Mouse (Mus musculus) frontal cortex, postnatal 36 days (tissue): ENCODE data around the gene Ppdpf.

Experiments used
- DNase-seq, 2 experiments: peaks; one replicate each; pipeline ENCODE4 v3.0.0; 2022; ENCODE audit warnings: low spot score in 2 of 2

Gene Ppdpf

DNA sequence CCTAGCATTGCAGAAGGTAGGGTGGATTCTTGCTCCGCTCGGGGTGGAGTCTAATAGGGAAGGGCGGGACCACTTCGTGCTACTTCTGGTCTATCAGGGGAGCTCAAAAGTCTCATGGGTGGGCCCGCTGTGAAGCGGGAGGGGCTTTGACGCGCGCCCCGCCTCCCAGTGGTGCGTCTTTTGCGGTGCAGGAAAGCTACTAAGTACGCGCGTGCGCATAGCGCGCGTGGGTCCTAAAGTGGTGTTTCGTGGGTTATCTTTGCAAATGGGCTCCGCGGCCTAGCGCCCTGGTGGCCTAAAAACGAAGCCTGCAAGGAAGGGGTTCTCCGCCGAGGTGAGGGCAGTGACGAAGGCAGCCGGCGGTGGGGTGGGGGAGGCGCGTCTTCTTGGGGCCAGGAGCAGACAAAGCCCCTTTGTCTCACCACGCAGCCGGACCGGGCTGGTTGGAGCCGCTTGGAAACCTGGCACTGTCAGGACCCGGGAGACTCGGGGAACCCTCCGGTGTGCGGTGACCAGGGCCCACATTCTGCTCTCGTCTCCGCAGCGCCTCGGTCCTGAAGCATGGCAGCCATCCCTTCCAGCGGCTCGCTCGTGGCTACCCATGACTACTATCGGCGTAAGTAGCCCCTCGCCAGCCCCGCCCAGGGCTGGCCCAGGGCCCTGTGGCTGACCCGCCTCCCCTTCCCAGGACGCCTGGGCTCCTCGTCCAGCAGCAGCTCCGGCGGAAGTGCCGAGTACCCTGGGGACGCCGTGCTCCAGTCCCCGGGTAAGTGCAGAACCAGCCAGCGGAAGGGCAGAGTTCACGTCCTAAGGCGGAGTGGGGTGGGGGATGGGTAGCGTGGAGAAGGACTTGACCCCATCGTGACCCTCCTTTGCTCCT lies at the start of gene Ppdpf:
Gene Ppdpf, plus strand, starts transcription at position 127 of the 880 bp plus-strand sequence.
- peak; percentile 94 to 95 for DNase-seq

DNA sequence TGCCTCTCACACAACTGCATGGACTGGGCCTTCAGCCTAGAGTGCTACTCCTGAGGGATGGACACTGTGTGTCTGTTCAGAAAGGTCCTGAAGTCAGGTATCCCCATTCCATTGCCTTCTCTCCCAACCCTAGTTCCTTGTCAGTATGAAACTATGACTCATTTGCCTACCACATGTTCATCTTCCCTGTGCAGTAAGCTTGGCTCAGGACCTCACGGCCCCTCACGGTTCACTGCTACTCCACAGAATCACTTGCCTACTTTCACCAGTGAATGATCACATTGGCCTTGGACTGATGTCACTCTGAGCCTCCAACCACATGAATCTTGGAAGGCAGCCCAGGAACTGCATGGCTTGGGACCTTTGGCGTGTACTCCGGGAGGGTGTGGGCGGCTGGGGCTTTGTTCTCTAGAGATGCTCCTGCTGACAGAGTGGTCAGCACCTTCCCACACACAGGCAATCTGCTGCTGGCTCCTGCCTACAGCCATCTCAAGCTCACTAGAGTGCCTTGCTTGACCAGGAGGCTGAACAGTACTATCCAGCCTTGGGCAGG lies 47.3 kb upstream of the Ppdpf start:
- no peak for DNase-seq

- DNase-seq: peak in 1 of 2 experiments; percentile 80
Observed at GRCm38 (mm10) chr2:181142703-181143135, 44.3 kb upstream of the Ppdpf start.

DNA sequence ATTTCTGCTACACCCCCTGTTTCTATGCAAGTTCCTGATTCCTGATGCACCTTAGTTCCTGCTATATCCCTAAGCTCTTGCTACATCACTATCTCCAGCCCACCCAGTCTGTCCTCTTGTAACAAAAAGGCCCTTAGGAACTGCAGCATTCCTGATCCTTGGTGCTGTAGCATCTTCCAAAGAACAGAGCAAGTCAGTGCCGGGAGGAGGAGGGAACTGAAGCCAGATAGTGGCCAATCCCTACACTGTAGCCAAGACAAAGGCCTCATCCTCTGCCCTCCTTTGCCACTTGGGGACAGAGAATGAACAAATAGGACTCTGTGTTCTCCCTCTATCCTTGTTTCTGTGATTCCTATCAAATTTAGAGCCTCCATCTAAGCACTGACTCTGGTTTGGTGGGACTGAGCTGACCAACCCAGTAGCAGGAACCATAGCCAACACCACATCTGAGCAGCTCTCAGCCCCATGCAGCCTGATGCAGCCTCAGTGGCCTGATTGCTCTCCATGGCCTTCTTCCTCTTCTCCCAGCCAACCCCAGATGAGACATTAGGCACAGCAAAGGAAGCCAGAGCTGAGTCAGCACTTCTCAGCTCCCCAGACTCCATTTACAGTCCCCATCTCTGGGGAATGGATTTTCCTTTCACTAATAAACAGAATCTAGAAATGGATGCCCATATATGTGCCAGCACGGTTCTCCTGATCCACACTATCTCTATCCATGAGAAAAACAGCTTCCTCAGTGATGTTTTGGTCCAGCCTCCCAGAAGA lies 43.4 kb upstream of the Ppdpf start:
- DNase-seq: no peak

GRCm38 (mm10) chr2:181144675-181145074 lies 42.4 kb upstream of the Ppdpf start:
- peak in 1 of 2 experiments; percentile 13 for DNase-seq

- DNase-seq: peak in 1 of 2 experiments; percentile 10
Observed at GRCm38 (mm10) chr2:181146976-181147545, 40.0 kb upstream of the Ppdpf start.

DNA sequence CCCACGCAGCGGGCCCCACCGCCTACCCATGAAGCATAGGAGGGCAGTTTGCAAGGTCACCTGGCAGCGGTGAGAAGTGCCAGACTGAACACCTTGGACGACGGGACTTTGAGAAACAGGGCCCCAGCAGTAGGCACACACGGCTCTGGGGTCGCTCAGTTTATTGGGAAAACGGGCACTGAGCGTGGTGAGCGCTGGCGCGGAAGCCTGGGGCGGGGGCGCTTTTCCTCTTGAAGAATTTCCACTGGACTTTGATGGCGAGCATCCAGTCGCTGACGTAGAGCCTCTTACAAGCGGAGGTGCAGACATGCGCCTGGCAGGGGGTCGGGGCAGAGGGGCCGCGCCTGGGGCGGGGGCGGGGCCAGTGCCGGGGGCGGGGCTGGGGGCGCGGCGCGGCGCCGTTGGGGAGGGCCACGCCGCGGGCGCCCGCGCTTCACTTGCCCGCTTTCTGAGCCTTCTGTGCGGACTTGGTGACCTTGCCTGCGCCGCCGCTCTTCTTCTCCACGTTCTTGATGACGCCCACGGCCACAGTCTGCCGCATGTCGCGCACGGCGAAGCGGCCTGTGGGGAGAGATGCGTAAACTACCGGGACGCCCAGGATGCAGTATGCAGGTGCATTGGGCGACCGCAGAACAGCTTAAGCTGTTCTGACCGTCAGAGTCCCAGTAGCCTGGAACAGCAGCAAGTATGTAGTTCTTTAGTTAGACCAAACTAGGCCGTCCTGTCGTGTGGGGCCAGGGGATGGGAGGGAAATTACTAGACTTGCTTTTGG lies 39.3 kb upstream of the Ppdpf start:
- DNase-seq: peak in 1 of 2 experiments; percentile 34

DNA sequence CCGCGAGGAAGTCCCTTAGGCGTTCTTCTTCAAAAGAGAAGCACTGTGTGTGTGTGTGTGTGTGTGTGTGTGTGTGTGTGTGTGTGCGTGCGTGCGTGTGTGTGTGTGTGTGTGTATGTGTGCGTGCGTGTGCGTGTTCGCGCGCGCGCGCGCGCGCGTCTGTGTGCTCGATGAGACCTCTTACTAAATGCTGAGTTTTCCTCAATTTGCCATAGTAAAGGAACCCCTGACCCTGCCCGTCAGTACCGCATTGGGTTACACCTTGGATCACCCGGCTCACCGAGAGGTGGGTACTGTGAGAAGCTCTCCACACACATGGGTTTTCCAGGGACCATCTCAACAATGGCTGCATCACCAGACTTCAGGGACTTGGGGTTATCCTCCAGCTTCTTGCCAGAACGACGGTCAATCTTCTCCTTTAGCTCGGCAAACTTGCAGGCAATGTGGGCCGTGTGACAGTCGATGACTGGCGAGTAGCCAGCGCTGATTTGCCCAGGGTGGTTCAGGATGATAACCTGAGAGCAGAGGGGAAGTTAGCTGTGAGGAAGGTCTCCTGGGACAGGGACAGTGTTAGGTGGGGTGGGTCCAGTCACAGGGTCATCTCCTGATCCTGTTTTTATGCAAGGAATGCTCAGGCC lies 38.6 kb upstream of the Ppdpf start:
- DNase-seq: peak in 1 of 2 experiments; percentile 19

DNA sequence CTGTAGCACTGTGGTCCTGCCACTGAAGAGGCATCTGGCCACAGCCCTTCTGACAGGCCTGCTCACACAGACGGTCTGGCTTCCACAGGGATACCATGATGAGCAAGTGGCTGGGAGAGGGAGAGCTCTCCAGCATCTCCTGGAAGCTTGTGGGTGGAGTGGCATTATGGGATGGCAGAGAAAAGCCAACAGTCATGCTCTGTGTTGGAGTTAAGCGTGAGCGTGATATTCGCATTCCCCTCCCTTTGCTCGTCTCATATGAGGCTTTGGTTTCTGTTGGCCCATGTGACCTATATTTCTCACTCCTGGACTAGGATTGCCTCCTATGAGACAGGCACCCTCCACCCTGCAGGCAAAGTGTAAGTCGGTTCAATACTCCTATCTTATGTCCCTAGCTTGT lies 36.8 kb upstream of the Ppdpf start:
- peak in 1 of 2 experiments; percentile 70 for DNase-seq

DNA sequence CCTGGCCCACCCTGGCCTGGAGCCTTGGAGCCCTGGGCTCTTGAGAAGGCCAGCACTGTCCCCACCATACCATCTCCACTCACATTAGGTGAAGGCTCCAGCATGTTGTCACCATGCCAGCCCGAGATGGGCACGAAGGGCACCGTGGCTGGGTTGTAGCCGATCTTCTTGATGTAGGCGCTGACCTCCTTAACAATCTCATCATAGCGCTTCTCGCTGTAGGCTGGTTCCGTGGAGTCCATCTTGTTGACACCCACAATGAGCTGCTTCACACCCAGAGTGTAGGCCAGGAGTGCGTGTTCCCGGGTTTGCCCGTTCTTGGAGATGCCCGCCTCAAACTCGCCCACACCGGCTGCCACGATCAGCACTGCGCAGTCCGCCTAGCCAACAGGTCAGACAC lies 34.3 kb upstream of the Ppdpf start:
- peak in 1 of 2 experiments; percentile 38 for DNase-seq

DNA sequence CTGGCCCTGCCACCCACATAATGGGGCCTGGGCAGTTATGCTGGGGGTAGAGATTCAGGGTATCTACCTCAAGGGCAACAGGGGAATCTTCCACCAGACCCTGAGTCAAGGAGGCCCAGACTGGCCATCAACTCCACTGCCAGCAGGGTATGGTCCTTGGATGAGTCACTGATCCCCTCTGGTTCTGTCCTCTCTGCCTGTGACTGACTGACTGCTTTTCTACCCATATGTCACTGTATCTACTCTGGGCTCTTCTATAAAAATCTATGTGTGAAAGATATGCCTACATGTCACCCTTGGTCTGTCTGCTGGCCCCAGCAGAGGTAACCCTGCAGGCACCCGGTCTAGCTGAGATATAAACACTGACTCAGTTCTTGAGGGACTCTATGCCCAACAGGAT lies 33.9 kb upstream of the Ppdpf start:
- peak in 1 of 2 experiments; percentile 10 for DNase-seq

DNA sequence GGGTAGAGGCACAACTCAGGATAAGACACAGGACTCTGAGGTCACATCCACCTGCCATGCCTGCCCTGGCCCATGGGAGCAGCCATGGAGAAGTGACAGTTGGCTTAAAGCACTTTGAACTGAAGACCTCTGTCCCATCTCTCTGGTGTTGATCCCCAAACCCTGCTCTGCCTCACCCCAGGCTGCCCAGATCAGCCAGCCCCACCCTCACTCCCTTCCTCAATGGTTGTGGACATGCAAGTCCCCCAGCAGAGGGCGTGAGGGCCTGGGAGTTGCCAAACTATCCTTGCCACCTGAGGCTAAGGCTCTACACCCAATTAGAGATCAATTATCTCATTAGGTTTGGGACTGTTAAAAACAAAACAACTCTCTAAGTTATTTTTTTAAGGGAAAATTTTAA lies 33.2 kb upstream of the Ppdpf start:
- no peak for DNase-seq

GRCm38 (mm10) chr2:181154361-181154760 lies 32.7 kb upstream of the Ppdpf start:
- DNase-seq: no peak

GRCm38 (mm10) chr2:181154831-181155415 lies 32.1 kb upstream of the Ppdpf start:
- no peak for DNase-seq

GRCm38 (mm10) chr2:181155801-181156200 lies 31.2 kb upstream of the Ppdpf start:
- DNase-seq: no peak

GRCm38 (mm10) chr2:181156248-181157121 lies 30.6 kb upstream of the Ppdpf start, which contains the start of gene Eef1a2:
Gene Eef1a2, minus strand, starts transcription at chr2:181157014.
- peak; percentile 88 to 94 for DNase-seq

GRCm38 (mm10) chr2:181157180-181157579 lies 29.9 kb upstream of the Ppdpf start:
- DNase-seq: no peak

GRCm38 (mm10) chr2:181157716-181158302 lies 29.2 kb upstream of the Ppdpf start:
- no peak for DNase-seq

DNA sequence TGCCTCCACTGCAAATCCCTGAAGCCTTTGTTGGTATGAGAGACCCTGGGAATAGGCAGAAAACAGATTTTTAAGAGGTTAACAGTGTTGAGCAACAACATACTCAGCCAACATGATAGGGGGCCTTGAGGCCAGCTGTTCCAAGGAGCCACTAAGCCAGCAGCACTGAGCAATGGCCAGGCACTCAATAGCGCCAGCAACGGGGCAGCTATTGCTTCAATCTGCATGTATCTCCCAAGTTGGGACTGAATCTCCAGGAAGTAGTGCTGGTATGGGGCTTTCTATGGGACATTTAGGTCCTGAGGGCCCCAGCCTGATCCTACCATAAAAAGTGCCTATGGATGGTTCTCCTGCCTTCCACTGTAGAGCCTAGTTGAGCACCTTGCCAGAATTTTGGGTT lies 28.6 kb upstream of the Ppdpf start:
- no peak for DNase-seq
